In genomic region chr1:185419805-185420204, GRCm38 (mm10) we compare ENCODE assay signal across 22 mouse cellular contexts. TPM values are rescaled to one million over a fixed set of nuclear protein-coding genes. Genes with fewer than 3 reads are reported as not detected.
"Had no signal": no experiment of that assay in that cellular context is flagged by ENCODE, and none has a peak within 500 bp of the region (broad histone marks: within the 10 kb centered on the region; RNA-seq: fewer than 3 reads in every experiment).

No protein-coding gene starts in this region.

- DNase-seq: kidney, adult 2 months; kidney, postnatal 25 days; layer of hippocampus, adult 9-11 months; lung, adult 2 months; lung, postnatal 14 days; lung, postnatal 4 days; midbrain, embryonic 14.5 days; right cerebral cortex, adult 18-20 months; right cerebral cortex, postnatal 14 days; right cerebral cortex, postnatal 4 days; thymus, postnatal 36 days had no signal

- H3K27me3 ChIP-seq: limb, embryonic 13.5 days; neural tube, embryonic 12.5 days; neural tube, embryonic 15.5 days; stomach, embryonic 15.5 days had no signal

- H3K27ac ChIP-seq: kidney, postnatal 0 days; layer of hippocampus, adult 2 months; limb, embryonic 10.5 days; limb, embryonic 13.5 days; neural tube, embryonic 12.5 days; neural tube, embryonic 15.5 days; stomach, embryonic 15.5 days had no signal

- H3K9ac ChIP-seq: limb, embryonic 13.5 days; neural tube, embryonic 12.5 days; neural tube, embryonic 15.5 days; stomach, embryonic 15.5 days had no signal

- H3K4me2 ChIP-seq: limb, embryonic 13.5 days; midbrain, embryonic 11.5 days; neural tube, embryonic 12.5 days; neural tube, embryonic 15.5 days; stomach, embryonic 15.5 days had no signal

- ATAC-seq: intestine, postnatal 0 days had no signal

- H3K4me1 ChIP-seq: limb, embryonic 10.5 days; limb, embryonic 13.5 days; neural tube, embryonic 12.5 days; neural tube, embryonic 15.5 days; stomach, embryonic 15.5 days had no signal

- H3K4me3 ChIP-seq: layer of hippocampus, adult 2 months; limb, embryonic 10.5 days; limb, embryonic 13.5 days; neural tube, embryonic 12.5 days; neural tube, embryonic 15.5 days; stomach, embryonic 15.5 days had no signal

- H3K9me3 ChIP-seq: limb, embryonic 10.5 days; limb, embryonic 13.5 days; neural tube, embryonic 12.5 days; neural tube, embryonic 15.5 days; stomach, embryonic 15.5 days had no signal

RNA-seq across cellular contexts. Expression of gene Slc30a10, which starts 34.8 kb away (rescaled TPM):
- polyA plus RNA-seq: kidney, adult 2 months; lung, adult 2 months; lung, embryonic 16.5 days; urinary bladder, adult 2 months had no signal
